Mouse (Mus musculus): ENCODE data around the gene Bicdl1. TPM values are rescaled to one million over a fixed set of nuclear protein-coding genes. Genes with fewer than 3 reads are reported as not detected.

Gene Bicdl1
- polyA plus RNA-seq, 1 experiment, result 18.0 TPM

- H3K4me1 ChIP-seq (ENCODE audit: control insufficient read depth, insufficient read depth, insufficient read length), result no peaks in the 10 kb centered on the region
- H3K27ac ChIP-seq (ENCODE audit: insufficient read depth, low read length), result no peak overlapping the region
- H3K4me3 ChIP-seq (ENCODE audit: extremely low read depth, insufficient read depth, insufficient read length), result no peak overlapping the region
- 86% methylated on average over 8 of the region's 8 CpGs for WGBS
- H3K36me3 ChIP-seq (ENCODE audit: control insufficient read depth, insufficient read depth, low read length), result no peaks in the 10 kb centered on the region
- TF ChIP-seq POLR2A (IDR thresholded peaks at IDR 0.05; ENCODE audit: low read depth, low read length), result no peak
- TF ChIP-seq CTCF (IDR thresholded peaks at IDR 0.05; ENCODE audit: extremely low read depth, insufficient read depth, insufficient read length, insufficient replicate concordance), result no peak
- DNase-seq (ENCODE audit: low read depth in 1 of 2, low spot score in 2 of 2), result no peak
- H3K27me3 ChIP-seq (ENCODE audit: control insufficient read depth, insufficient read depth, low read length), result no peaks in the 10 kb centered on the region
Observed at GRCm38 (mm10) chr5:115671846-115672245, 59.6 kb downstream of the Bicdl1 start.

GRCm38 (mm10) chr5:115670406-115670805 is 61.0 kb downstream of the Bicdl1 start:
- no peaks in the 10 kb centered on the region for H3K36me3 ChIP-seq (ENCODE audit: control insufficient read depth, insufficient read depth, low read length)
- 87% methylated on average over 2 of the region's 2 CpGs for WGBS
- DNase-seq (ENCODE audit: low read depth in 1 of 2, low spot score in 2 of 2), result no peak
- H3K27me3 ChIP-seq (ENCODE audit: control insufficient read depth, insufficient read depth, low read length), result no peaks in the 10 kb centered on the region
- TF ChIP-seq POLR2A (IDR thresholded peaks at IDR 0.05; ENCODE audit: low read depth, low read length) (no peak), CTCF (IDR thresholded peaks at IDR 0.05; ENCODE audit: extremely low read depth, insufficient read depth, insufficient read length, insufficient replicate concordance) (no peak)
- no peak overlapping the region for H3K4me3 ChIP-seq (ENCODE audit: extremely low read depth, insufficient read depth, insufficient read length)
- H3K27ac ChIP-seq (ENCODE audit: insufficient read depth, low read length), result no peak overlapping the region
- no peaks in the 10 kb centered on the region for H3K4me1 ChIP-seq (ENCODE audit: control insufficient read depth, insufficient read depth, insufficient read length)

GRCm38 (mm10) chr5:115669974-115670373 is 61.4 kb downstream of the Bicdl1 start:
- Histone ChIP-seq H3K4me1 (ENCODE audit: control insufficient read depth, insufficient read depth, insufficient read length) (no peaks in the 10 kb centered on the region), H3K36me3 (ENCODE audit: control insufficient read depth, insufficient read depth, low read length) (no peaks in the 10 kb centered on the region), H3K4me3 (ENCODE audit: extremely low read depth, insufficient read depth, insufficient read length) (no peak overlapping the region), H3K27me3 (ENCODE audit: control insufficient read depth, insufficient read depth, low read length) (no peaks in the 10 kb centered on the region), H3K27ac (ENCODE audit: insufficient read depth, low read length) (no peak overlapping the region)
- no peak for TF ChIP-seq CTCF (IDR thresholded peaks at IDR 0.05; ENCODE audit: extremely low read depth, insufficient read depth, insufficient read length, insufficient replicate concordance)
- no peak for TF ChIP-seq POLR2A (IDR thresholded peaks at IDR 0.05; ENCODE audit: low read depth, low read length)
- 90% methylated on average over 11 of the region's 11 CpGs for WGBS
- no peak for DNase-seq (ENCODE audit: low read depth in 1 of 2, low spot score in 2 of 2)

GRCm38 (mm10) chr5:115668986-115669385 is 62.4 kb downstream of the Bicdl1 start:
- H3K27ac ChIP-seq (ENCODE audit: insufficient read depth, low read length), result no peak overlapping the region
- no peak for TF ChIP-seq CTCF (IDR thresholded peaks at IDR 0.05; ENCODE audit: extremely low read depth, insufficient read depth, insufficient read length, insufficient replicate concordance)
- no peak for TF ChIP-seq POLR2A (IDR thresholded peaks at IDR 0.05; ENCODE audit: low read depth, low read length)
- no peak for DNase-seq (ENCODE audit: low read depth in 1 of 2, low spot score in 2 of 2)
- no peak overlapping the region for H3K4me3 ChIP-seq (ENCODE audit: extremely low read depth, insufficient read depth, insufficient read length)
- H3K27me3 ChIP-seq (ENCODE audit: control insufficient read depth, insufficient read depth, low read length), result no peaks in the 10 kb centered on the region
- H3K36me3 ChIP-seq (ENCODE audit: control insufficient read depth, insufficient read depth, low read length), result no peaks in the 10 kb centered on the region
- WGBS, result 94% methylated on average over 12 of the region's 12 CpGs
- H3K4me1 ChIP-seq (ENCODE audit: control insufficient read depth, insufficient read depth, insufficient read length), result no peaks in the 10 kb centered on the region

GRCm38 (mm10) chr5:115667894-115668293 is 63.5 kb downstream of the Bicdl1 start:
- 82% methylated on average over 7 of the region's 7 CpGs for WGBS
- no peaks in the 10 kb centered on the region for H3K27me3 ChIP-seq (ENCODE audit: control insufficient read depth, insufficient read depth, low read length)

GRCm38 (mm10) chr5:115667210-115667609 is 64.2 kb downstream of the Bicdl1 start:
- no peaks in the 10 kb centered on the region for H3K4me1 ChIP-seq (ENCODE audit: control insufficient read depth, insufficient read depth, insufficient read length)
- H3K27ac ChIP-seq (ENCODE audit: insufficient read depth, low read length), result no peak overlapping the region
- 94% methylated on average over 8 of the region's 8 CpGs for WGBS
- DNase-seq (ENCODE audit: low read depth in 1 of 2, low spot score in 2 of 2), result no peak
- no peaks in the 10 kb centered on the region for H3K36me3 ChIP-seq (ENCODE audit: control insufficient read depth, insufficient read depth, low read length)
- no peaks in the 10 kb centered on the region for H3K27me3 ChIP-seq (ENCODE audit: control insufficient read depth, insufficient read depth, low read length)
- TF ChIP-seq POLR2A (IDR thresholded peaks at IDR 0.05; ENCODE audit: low read depth, low read length) (no peak), CTCF (IDR thresholded peaks at IDR 0.05; ENCODE audit: extremely low read depth, insufficient read depth, insufficient read length, insufficient replicate concordance) (no peak)
- no peak overlapping the region for H3K4me3 ChIP-seq (ENCODE audit: extremely low read depth, insufficient read depth, insufficient read length)

More at GRCm38 (mm10) chr5:115667894-115668293, 63.5 kb downstream of the Bicdl1 start:
- Histone ChIP-seq H3K4me3 (ENCODE audit: extremely low read depth, insufficient read depth, insufficient read length) (no peak overlapping the region), H3K4me1 (ENCODE audit: control insufficient read depth, insufficient read depth, insufficient read length) (no peaks in the 10 kb centered on the region), H3K27ac (ENCODE audit: insufficient read depth, low read length) (no peak overlapping the region), H3K36me3 (ENCODE audit: control insufficient read depth, insufficient read depth, low read length) (no peaks in the 10 kb centered on the region)
- no peak for DNase-seq (ENCODE audit: low read depth in 1 of 2, low spot score in 2 of 2)
- TF ChIP-seq POLR2A (IDR thresholded peaks at IDR 0.05; ENCODE audit: low read depth, low read length), result no peak
- no peak for TF ChIP-seq CTCF (IDR thresholded peaks at IDR 0.05; ENCODE audit: extremely low read depth, insufficient read depth, insufficient read length, insufficient replicate concordance)

GRCm38 (mm10) chr5:115666366-115667065 is 64.9 kb downstream of the Bicdl1 start:
- TF ChIP-seq CTCF (IDR thresholded peaks at IDR 0.05; ENCODE audit: extremely low read depth, insufficient read depth, insufficient read length, insufficient replicate concordance) (no peak), POLR2A (IDR thresholded peaks at IDR 0.05; ENCODE audit: low read depth, low read length) (no peak)
- DNase-seq (ENCODE audit: low read depth in 1 of 2, low spot score in 2 of 2), result no peak
- H3K4me1 ChIP-seq (ENCODE audit: control insufficient read depth, insufficient read depth, insufficient read length), result no peaks in the 10 kb centered on the region
- WGBS, result 87% methylated on average over 8 of the region's 8 CpGs
- no peak overlapping the region for H3K27ac ChIP-seq (ENCODE audit: insufficient read depth, low read length)
- no peaks in the 10 kb centered on the region for H3K36me3 ChIP-seq (ENCODE audit: control insufficient read depth, insufficient read depth, low read length)
- no peak overlapping the region for H3K4me3 ChIP-seq (ENCODE audit: extremely low read depth, insufficient read depth, insufficient read length)
- H3K27me3 ChIP-seq (ENCODE audit: control insufficient read depth, insufficient read depth, low read length), result no peaks in the 10 kb centered on the region

Measured in spleen, adult 2 months (tissue).